Mouse (Mus musculus) stomach, embryonic 16.5 days (tissue): ENCODE measurements around the gene Pfdn2. TPM values are rescaled to one million over a fixed set of nuclear protein-coding genes. Genes with fewer than 3 reads are reported as not detected.
"Not testable (repeated sequence)": the region's sequence is repeated elsewhere in the genome, so short reads cannot be mapped to it uniquely, and the experiment has no call there.

Experiments
- ATAC-seq: fragments of 200-750 bp; cut with Nextera tagmentation; 2 replicates; pipeline ENCODE4 v1.8.0; 2017; ENCODE audit warnings: moderate number of reproducible peaks, moderate TSS enrichment; ENCODE audit not compliant: insufficient read depth, low FRiP score
- H3K27ac ChIP-seq: fragments of 300-500 bp; sonication (generic); 2 replicates; pipeline ENCODE4 v1.5.1; 2014; ENCODE audit warnings: low read length
- H3K27me3 ChIP-seq: fragments of 300-500 bp; sonication (generic); 2 replicates; pipeline ENCODE4 v1.6.1; 2014; ENCODE audit warnings: low read length, control low read depth, mixed read lengths; ENCODE audit not compliant: control insufficient read depth, insufficient read depth
- H3K36me3 ChIP-seq: fragments of 300-500 bp; sonication (generic); 2 replicates; pipeline ENCODE4 v1.6.1; 2014; ENCODE audit warnings: low read length; ENCODE audit not compliant: control insufficient read depth, insufficient read depth
- H3K4me1 ChIP-seq: fragments of 300-500 bp; sonication (generic); 2 replicates; pipeline ENCODE4 v1.6.1; 2014; ENCODE audit warnings: low read length, control low read depth, mixed read lengths; ENCODE audit not compliant: control insufficient read depth, insufficient read depth
- H3K4me2 ChIP-seq: fragments of 300-500 bp; sonication (generic); 2 replicates; pipeline ENCODE4 v1.6.1; 2014; ENCODE audit warnings: low read depth, low read length, mixed read lengths
- H3K4me3 ChIP-seq: fragments of 300-500 bp; sonication (generic); replicated peaks from 2 replicates; pipeline ENCODE4 v1.5.1; 2014; ENCODE audit warnings: mild to moderate bottlenecking, low read length
- H3K9ac ChIP-seq: fragments of 300-500 bp; sonication (generic); 2 replicates; pipeline ENCODE4 v1.6.1; 2014; ENCODE audit warnings: low read length
- H3K9me3 ChIP-seq: fragments of 300-500 bp; sonication (generic); replicated peaks from 2 replicates; pipeline ENCODE4 v1.6.1; 2016; ENCODE audit warnings: low read length, control low read depth; ENCODE audit not compliant: control insufficient read depth
- WGBS: fragments of 180-500 bp; shearing (Covaris S2); extraction: QIAGEN DNeasy Blood & Tissue Kit; methylation state at CpG from one replicate; pipeline ENCODE4 v1.1.7; 2014; 5-methylcytosine and 5-hydroxymethylcytosine counted together
- polyA plus RNA-seq: library from polyadenylated mRNA; unstranded; fragments of >200 nt; fragmentation: Nextera tagmentation; extraction: Ambion mirVana; gene quantifications from 2 replicates; pipeline ENCODE4 v1.2.1, GENCODE M21; 2015

Pfdn2 gene
- polyA plus RNA-seq, 1 experiment from 2014 or later: 109 TPM

- not testable (repeated sequence) for H3K4me2 ChIP-seq, H3K4me3 ChIP-seq, H3K27me3 ChIP-seq, H3K36me3 ChIP-seq, ATAC-seq, H3K9ac ChIP-seq, H3K9me3 ChIP-seq, H3K27ac ChIP-seq
- 80% methylated on average over 4 of the region's 4 CpGs for WGBS
- peaks cover 27% of the 10 kb centered on the region for H3K4me1 ChIP-seq
Observed at GRCm38 (mm10) chr1:171326588-171326987, 18.9 kb upstream of the Pfdn2 start.

GRCm38 (mm10) chr1:171328244-171328643 is 17.2 kb upstream of the Pfdn2 start:
- H3K27me3 ChIP-seq: no peaks in the 10 kb centered on the region
- ATAC-seq: no peak
- H3K4me1 ChIP-seq: peaks cover 27% of the 10 kb centered on the region
- no peaks in the 10 kb centered on the region for H3K9me3 ChIP-seq
- H3K4me2 ChIP-seq: peak overlapping the region; percentile 92
- H3K4me3 ChIP-seq: peak overlapping the region; percentile 79
- H3K36me3 ChIP-seq: no peaks in the 10 kb centered on the region
- H3K9ac ChIP-seq: peak overlapping the region; percentile 98
- peak overlapping the region; percentile 99 for H3K27ac ChIP-seq
- 17% methylated on average over 9 of the region's 9 CpGs for WGBS

- no peaks in the 10 kb centered on the region for H3K9me3 ChIP-seq
- peaks cover 27% of the 10 kb centered on the region for H3K4me1 ChIP-seq
- H3K4me3 ChIP-seq: peak within 1 kb of the TSS; percentile 79
- H3K4me2 ChIP-seq: peak within 1 kb of the TSS; percentile 92
- H3K9ac ChIP-seq: peak within 1 kb of the TSS; percentile 98
- peak; percentile 92 for ATAC-seq
- no peaks in the 10 kb centered on the region for H3K36me3 ChIP-seq
- under 1% methylated on average over 46 of the region's 48 CpGs for WGBS
- H3K27ac ChIP-seq: peak within 1 kb of the TSS; percentile 99
- no peaks in the 10 kb centered on the region for H3K27me3 ChIP-seq
Observed at GRCm38 (mm10) chr1:171328839-171329432, 16.5 kb upstream of the Pfdn2 start, which contains the start of gene Dedd. Dedd (plus strand) TSS chr1:171329145.

DNA sequence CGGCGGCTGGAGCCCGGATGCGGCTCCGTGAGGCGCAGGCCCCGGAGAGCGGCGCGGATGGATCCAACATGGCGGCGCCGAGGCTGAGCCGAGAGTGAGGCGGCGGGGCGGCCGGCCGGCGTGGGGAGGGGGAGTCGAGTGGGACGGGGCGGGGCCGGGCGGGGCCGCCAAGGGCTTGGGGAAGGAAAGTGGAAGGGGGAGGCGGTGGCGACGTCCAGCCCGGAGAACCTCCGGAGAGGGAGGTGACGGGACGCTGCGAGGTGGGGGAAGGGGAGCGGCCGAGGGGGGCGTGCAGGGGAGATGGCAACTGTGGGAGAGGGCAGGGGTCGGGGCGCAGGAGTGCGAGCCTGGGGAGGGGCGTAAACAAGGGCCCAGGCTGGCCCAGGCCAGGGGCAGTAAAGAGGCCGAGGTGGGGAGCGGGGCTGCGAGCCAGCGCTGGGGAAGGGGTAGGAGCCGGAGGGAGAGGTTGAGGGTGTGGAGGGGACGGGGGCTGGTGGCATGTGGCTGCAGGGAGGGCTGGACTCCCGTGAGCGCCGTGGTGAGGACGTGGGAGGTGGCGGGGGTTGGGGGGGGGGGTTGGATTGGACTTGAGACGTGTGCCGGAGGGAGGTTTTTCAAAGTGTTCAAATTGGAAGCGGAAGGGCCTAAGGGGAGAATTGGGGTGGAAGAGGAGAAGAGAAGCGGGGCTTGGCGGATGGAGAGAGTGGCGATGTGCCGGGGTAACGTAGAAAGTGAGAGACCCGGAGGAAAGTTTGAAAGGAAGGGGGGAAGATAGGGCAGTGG is 15.8 kb upstream of the Pfdn2 start:
- Histone ChIP-seq H3K4me1 (peaks cover 27% of the 10 kb centered on the region), H3K4me3 (peak overlapping the region; percentile 79), H3K27ac (peak overlapping the region; percentile 99), H3K27me3 (no peaks in the 10 kb centered on the region), H3K4me2 (peak overlapping the region; percentile 92), H3K9me3 (no peaks in the 10 kb centered on the region), H3K36me3 (no peaks in the 10 kb centered on the region), H3K9ac (peak overlapping the region; percentile 98)
- ATAC-seq: peak; percentile 90
- WGBS: under 1% methylated on average over 36 of the region's 61 CpGs

DNA sequence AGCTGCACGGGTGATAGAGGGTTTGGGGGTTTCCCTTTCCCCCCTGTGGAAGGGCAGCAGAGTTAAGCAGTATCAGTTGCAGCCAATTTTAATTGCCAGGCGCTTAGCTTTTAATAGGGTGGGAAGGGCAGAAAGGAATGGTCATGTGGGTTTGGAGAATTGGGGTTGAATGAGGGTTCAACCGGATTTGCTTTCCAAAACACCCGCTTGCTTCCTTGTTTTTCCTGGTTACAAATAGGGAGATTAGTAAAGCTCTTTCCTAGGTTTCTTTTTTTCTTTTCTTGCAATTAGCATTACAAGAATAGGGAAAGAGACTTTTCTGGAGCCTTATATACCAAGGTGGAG is 15.3 kb upstream of the Pfdn2 start:
- WGBS: under 1% methylated on average over 4 of the region's 4 CpGs
- peak overlapping the region; percentile 92 for H3K4me2 ChIP-seq
- ATAC-seq: no peak
- peak overlapping the region; percentile 79 for H3K4me3 ChIP-seq
- H3K27ac ChIP-seq: peak overlapping the region; percentile 99
- no peaks in the 10 kb centered on the region for H3K9me3 ChIP-seq
- peak overlapping the region; percentile 98 for H3K9ac ChIP-seq
- H3K4me1 ChIP-seq: peaks cover 27% of the 10 kb centered on the region
- H3K27me3 ChIP-seq: no peaks in the 10 kb centered on the region
- H3K36me3 ChIP-seq: no peaks in the 10 kb centered on the region

GRCm38 (mm10) chr1:171342262-171343207 is 2.9 kb upstream of the Pfdn2 start:
- Histone ChIP-seq H3K9ac (no peak overlapping the region), H3K4me1 (peaks cover 18% of the 10 kb centered on the region), H3K9me3 (peaks cover 6% of the 10 kb centered on the region; the same call in 1 of the 2 replicates), H3K4me2 (no peak overlapping the region), H3K27ac (no peak overlapping the region), H3K4me3 (no peak overlapping the region), H3K36me3 (peaks cover 11% of the 10 kb centered on the region), H3K27me3 (no peaks in the 10 kb centered on the region)
- 0 out of 2 replicates have a peak, but pooled peaks have one; percentile 25 for ATAC-seq
- WGBS: 90% methylated on average over 16 of the region's 16 CpGs

DNA sequence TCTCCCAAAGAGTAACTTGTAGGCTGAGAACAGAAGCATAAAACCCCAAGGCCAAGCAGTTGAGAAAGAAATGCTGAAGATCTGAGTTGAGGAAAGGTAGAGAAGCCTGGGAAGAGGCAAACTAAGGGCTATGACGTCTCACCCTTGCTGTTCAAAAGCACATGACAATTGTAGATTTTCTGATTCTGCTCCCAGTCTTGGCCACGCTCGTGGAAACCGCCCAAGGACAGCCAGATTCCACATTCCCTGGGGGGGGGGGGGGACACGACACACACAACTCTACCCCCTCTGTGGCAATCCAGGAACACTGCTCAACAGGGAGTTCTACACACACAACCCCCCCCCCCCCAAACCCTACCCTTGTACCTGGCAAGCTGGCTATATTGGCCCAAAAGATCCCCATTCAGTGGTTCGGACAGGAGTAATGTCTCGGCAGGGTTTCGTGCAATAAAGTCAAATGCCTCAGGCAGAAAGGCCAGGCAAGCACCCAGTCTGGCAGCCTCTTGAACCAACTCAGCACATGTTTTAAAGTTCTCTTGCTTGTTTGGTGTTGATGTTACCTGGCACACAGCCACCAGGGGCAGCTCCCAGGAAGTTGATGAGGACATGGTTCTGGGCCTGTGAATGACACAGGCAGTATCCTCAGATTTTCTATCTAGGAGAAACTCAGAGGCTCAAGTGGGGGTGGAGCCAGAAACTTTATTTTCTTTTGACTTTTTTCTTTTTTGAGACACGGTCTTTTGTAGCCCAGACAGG is 1.4 kb upstream of the Pfdn2 start:
- Histone ChIP-seq H3K27ac (no peak overlapping the region), H3K9ac (no peak overlapping the region; the same call in 1 of the 2 replicates), H3K9me3 (peaks cover 6% of the 10 kb centered on the region; the same call in 1 of the 2 replicates), H3K4me2 (peak overlapping the region; percentile 85), H3K36me3 (peaks cover 4% of the 10 kb centered on the region), H3K4me1 (peaks cover 18% of the 10 kb centered on the region), H3K27me3 (no peaks in the 10 kb centered on the region), H3K4me3 (no peak overlapping the region)
- ATAC-seq: peak; percentile 27; the same call in 1 of the 2 replicates
- WGBS: 77% methylated on average over 9 of the region's 9 CpGs

DNA sequence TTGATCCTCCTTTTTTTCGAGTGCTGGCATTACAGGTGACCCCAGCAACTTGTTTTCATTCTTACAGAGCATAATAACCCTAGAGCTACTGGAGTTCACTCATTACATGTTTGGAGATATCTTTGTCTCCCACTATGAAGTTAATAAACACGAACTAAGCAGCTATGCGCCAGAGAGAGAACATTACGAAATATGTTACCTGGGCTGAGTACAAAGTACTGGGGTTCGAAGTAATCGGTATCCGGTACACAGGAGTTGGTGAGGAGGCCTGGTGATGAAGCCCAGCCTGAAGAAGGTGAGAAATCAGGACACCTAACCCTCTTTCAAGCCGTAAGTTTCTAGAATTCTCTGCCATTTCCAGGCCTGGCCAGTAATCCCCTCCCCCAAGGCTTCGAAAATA is 755 bp upstream of the Pfdn2 start:
- 71% methylated on average over 9 of the region's 9 CpGs for WGBS
- H3K27me3 ChIP-seq: no peaks in the 10 kb centered on the region
- peak overlapping the region; percentile 68; the same call in 1 of the 2 replicates for H3K27ac ChIP-seq
- peaks cover 4% of the 10 kb centered on the region for H3K36me3 ChIP-seq
- no peak for ATAC-seq
- H3K9ac ChIP-seq: peak overlapping the region; percentile 92
- peak overlapping the region; percentile 90 for H3K4me3 ChIP-seq
- peak overlapping the region; percentile 85 for H3K4me2 ChIP-seq
- H3K4me1 ChIP-seq: peaks cover 18% of the 10 kb centered on the region
- peaks cover 6% of the 10 kb centered on the region; the same call in 1 of the 2 replicates for H3K9me3 ChIP-seq
